Mouse (Mus musculus) limb, embryonic 13.5 days (tissue): ENCODE measurements at regions not wholly inside any gene's neighbourhood (a gene's known extent, or its start where the extent isn't known, plus 50 kb on each side); places are given as distances from the start of the nearest gene placed in this dataset.

Experiments used
- ATAC-seq: fragments of 200-750 bp; cut with Nextera tagmentation; 2 replicates; pipeline ENCODE4 v1.8.0; 2017; ENCODE audit warnings: low read depth, moderate number of reproducible peaks, moderate TSS enrichment; ENCODE audit not compliant: low FRiP score
- H3K27ac ChIP-seq: fragments of 300-500 bp; sonication (generic); 2 replicates; pipeline ENCODE4 v1.5.1; 2015; ENCODE audit warnings: inconsistent platforms, mild to moderate bottlenecking, moderate library complexity
- H3K27me3 ChIP-seq: fragments of 300-500 bp; sonication (generic); 2 replicates; pipeline ENCODE4 v1.6.1; 2015; ENCODE audit warnings: mild to moderate bottlenecking, inconsistent platforms
- H3K36me3 ChIP-seq: fragments of 300-500 bp; sonication (generic); 2 replicates; pipeline ENCODE4 v1.6.1; 2015; ENCODE audit warnings: inconsistent platforms, mild to moderate bottlenecking, moderate library complexity
- H3K4me1 ChIP-seq: fragments of 300-500 bp; sonication (generic); 2 replicates; pipeline ENCODE4 v1.6.1; 2015; ENCODE audit warnings: inconsistent platforms
- H3K4me2 ChIP-seq: fragments of 300-500 bp; sonication (generic); replicated peaks from 2 replicates; pipeline ENCODE4 v1.6.1; 2015; ENCODE audit warnings: inconsistent platforms, mild to moderate bottlenecking, moderate library complexity
- H3K4me3 ChIP-seq: fragments of 300-500 bp; sonication (generic); 2 replicates; pipeline ENCODE4 v1.5.1; 2015; ENCODE audit warnings: moderate library complexity, mild to moderate bottlenecking, inconsistent platforms
- H3K9ac ChIP-seq: fragments of 300-500 bp; sonication (generic); 2 replicates; pipeline ENCODE4 v1.6.1; 2015; ENCODE audit warnings: mild to moderate bottlenecking, inconsistent platforms
- H3K9me3 ChIP-seq: fragments of 300-500 bp; sonication (generic); 2 replicates; pipeline ENCODE4 v1.6.1; 2016; ENCODE audit warnings: inconsistent platforms
- WGBS: fragments of 180-500 bp; shearing (Covaris S2); methylation state at CpG from one replicate; pipeline ENCODE4 v1.1.7; 2015; 5-methylcytosine and 5-hydroxymethylcytosine counted together

GRCm38 (mm10) chr15:7663888-7664287, 146.8 kb upstream of the Gdnf start:
- H3K4me2 ChIP-seq: no peak overlapping the region
- no peaks in the 10 kb centered on the region for H3K27me3 ChIP-seq
- H3K9me3 ChIP-seq: no peaks in the 10 kb centered on the region
- no peak overlapping the region for H3K4me3 ChIP-seq
- H3K9ac ChIP-seq: no peak overlapping the region
- ATAC-seq: no peak
- H3K4me1 ChIP-seq: 0 out of 2 replicates have a peak, but pooled peaks cover 4% of the 10 kb centered on the region
- 62% methylated on average over 2 of the region's 2 CpGs for WGBS
- H3K36me3 ChIP-seq: no peaks in the 10 kb centered on the region
- H3K27ac ChIP-seq: no peak overlapping the region

DNA sequence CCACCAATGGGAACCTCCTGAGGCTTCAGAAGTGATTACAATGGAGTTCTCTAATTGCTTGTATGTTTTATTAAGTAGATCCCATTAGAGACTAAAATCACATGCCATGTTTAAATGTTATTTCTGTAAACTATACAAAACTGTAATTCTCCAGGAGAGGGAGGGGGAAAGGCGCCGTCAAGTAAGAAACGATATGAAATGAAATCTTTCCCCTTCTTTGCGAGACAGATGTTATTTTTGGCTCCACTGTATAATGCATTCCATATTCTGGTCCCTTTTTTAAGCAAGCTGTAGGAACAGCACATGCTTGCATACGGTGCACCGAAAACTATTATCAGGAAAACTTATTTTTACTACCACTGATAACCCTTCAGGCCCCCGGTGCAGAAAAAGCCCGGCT, 141.0 kb upstream of the Gdnf start:
- Histone ChIP-seq H3K27me3 (no peaks in the 10 kb centered on the region), H3K4me2 (no peak overlapping the region; the same call in 1 of the 2 replicates), H3K27ac (no peak overlapping the region), H3K36me3 (no peaks in the 10 kb centered on the region), H3K9ac (no peak overlapping the region), H3K4me3 (no peak overlapping the region), H3K4me1 (peaks cover 8% of the 10 kb centered on the region), H3K9me3 (no peaks in the 10 kb centered on the region)
- 45% methylated on average over 8 of the region's 8 CpGs for WGBS
- no peak for ATAC-seq

GRCm38 (mm10) chr15:7676970-7677369, 133.7 kb upstream of the Gdnf start:
- H3K27ac ChIP-seq: no peak overlapping the region
- no peaks in the 10 kb centered on the region for H3K9me3 ChIP-seq
- no peaks in the 10 kb centered on the region for H3K4me1 ChIP-seq
- no peak overlapping the region for H3K4me2 ChIP-seq
- WGBS: 65% methylated on average over 1 of the region's 1 CpGs
- no peaks in the 10 kb centered on the region for H3K36me3 ChIP-seq
- ATAC-seq: no peak
- no peaks in the 10 kb centered on the region for H3K27me3 ChIP-seq
- H3K9ac ChIP-seq: no peak overlapping the region
- H3K4me3 ChIP-seq: no peak overlapping the region

- ATAC-seq: no peak
- no peaks in the 10 kb centered on the region for H3K36me3 ChIP-seq
- no peak overlapping the region for H3K4me2 ChIP-seq
- H3K27ac ChIP-seq: no peak overlapping the region
- H3K27me3 ChIP-seq: no peaks in the 10 kb centered on the region
- H3K9ac ChIP-seq: no peak overlapping the region
- 92% methylated on average over 8 of the region's 8 CpGs for WGBS
- no peaks in the 10 kb centered on the region for H3K4me1 ChIP-seq
- H3K9me3 ChIP-seq: no peaks in the 10 kb centered on the region
- no peak overlapping the region for H3K4me3 ChIP-seq
Measured at GRCm38 (mm10) chr15:7678711-7679110, 131.9 kb upstream of the Gdnf start.

GRCm38 (mm10) chr15:7681011-7681410, 129.6 kb upstream of the Gdnf start:
- Histone ChIP-seq H3K4me2 (no peak overlapping the region), H3K36me3 (no peaks in the 10 kb centered on the region), H3K9ac (no peak overlapping the region), H3K4me1 (no peaks in the 10 kb centered on the region), H3K4me3 (no peak overlapping the region), H3K27ac (no peak overlapping the region), H3K9me3 (no peaks in the 10 kb centered on the region), H3K27me3 (no peaks in the 10 kb centered on the region)
- no peak for ATAC-seq
- 73% methylated on average over 4 of the region's 4 CpGs for WGBS

GRCm38 (mm10) chr15:7683235-7683974, 127.2 kb upstream of the Gdnf start:
- H3K4me2 ChIP-seq: no peak overlapping the region
- no peaks in the 10 kb centered on the region for H3K36me3 ChIP-seq
- no peaks in the 10 kb centered on the region for H3K4me1 ChIP-seq
- H3K9me3 ChIP-seq: no peaks in the 10 kb centered on the region
- no peak overlapping the region for H3K9ac ChIP-seq
- 35% methylated on average over 8 of the region's 8 CpGs for WGBS
- H3K27me3 ChIP-seq: no peaks in the 10 kb centered on the region
- H3K27ac ChIP-seq: no peak overlapping the region
- no peak overlapping the region for H3K4me3 ChIP-seq
- no peak for ATAC-seq

DNA sequence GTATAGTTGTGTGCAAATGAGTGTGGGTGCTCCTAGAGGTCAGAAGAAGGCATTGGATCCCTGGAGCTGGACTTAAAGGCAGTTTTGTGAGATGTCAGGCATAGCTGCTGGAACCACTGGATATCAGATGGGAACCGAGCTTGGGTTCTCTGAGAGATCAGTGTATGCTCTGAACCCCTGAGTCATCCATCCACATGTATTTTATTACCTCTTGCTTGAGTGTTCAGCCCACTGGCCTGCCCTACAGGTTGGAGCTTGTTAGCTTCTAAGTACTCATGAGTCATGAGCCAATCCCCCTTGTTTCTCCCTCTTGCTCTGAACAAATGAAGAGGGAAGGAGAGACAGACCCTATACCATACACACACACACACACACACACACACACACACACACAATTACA, 119.4 kb upstream of the Gdnf start:
- ATAC-seq: no peak
- Histone ChIP-seq H3K9me3 (no peaks in the 10 kb centered on the region), H3K4me3 (no peak overlapping the region), H3K9ac (no peak overlapping the region), H3K4me2 (no peak overlapping the region), H3K27me3 (no peaks in the 10 kb centered on the region), H3K4me1 (no peaks in the 10 kb centered on the region), H3K27ac (no peak overlapping the region), H3K36me3 (no peaks in the 10 kb centered on the region)
- WGBS: 69% methylated on average over 1 of the region's 1 CpGs

DNA sequence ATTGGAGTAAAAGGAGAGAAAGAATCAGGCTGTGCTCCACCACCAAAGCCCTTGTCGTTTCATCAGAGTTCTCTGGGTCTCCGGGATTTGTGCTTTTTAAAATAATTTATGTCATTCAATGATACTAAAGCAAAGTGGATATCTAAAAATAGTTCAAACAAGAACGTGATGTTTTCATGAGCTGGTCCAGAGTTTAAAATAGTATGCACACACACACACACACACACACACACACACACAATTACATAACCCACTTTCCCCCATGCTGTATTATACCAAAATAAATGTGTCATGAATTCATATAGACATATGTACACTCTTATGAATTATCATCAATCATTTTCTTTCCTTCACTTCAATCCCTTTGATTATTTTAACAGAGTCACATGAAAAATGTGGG, 118.5 kb upstream of the Gdnf start:
- 66% methylated on average over 3 of the region's 3 CpGs for WGBS
- H3K4me2 ChIP-seq: no peak overlapping the region
- H3K9me3 ChIP-seq: no peaks in the 10 kb centered on the region
- no peak overlapping the region for H3K4me3 ChIP-seq
- no peak for ATAC-seq
- no peaks in the 10 kb centered on the region for H3K36me3 ChIP-seq
- H3K4me1 ChIP-seq: no peaks in the 10 kb centered on the region
- no peaks in the 10 kb centered on the region for H3K27me3 ChIP-seq
- no peak overlapping the region for H3K9ac ChIP-seq
- no peak overlapping the region for H3K27ac ChIP-seq

GRCm38 (mm10) chr15:7694037-7694436, 116.6 kb upstream of the Gdnf start:
- no peak for ATAC-seq

DNA sequence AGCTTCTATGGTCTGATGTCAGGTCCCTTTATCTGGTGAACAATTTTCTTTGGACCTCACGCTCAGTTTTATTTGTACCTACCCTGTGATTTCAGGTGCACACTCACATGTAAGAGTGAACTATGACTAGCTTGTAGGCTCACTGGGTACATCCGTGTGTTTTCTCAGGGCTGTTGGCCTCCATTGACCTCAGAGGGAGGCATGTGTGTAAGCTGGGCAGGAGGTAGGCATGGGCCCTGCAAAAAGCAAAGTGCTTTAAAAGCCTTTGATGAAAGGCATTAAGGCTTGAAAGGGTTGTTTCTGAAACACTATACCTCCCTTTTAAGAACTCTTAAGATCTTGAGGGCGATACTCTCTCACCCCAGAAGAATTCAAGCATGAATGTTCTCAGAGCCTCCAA, 112.9 kb upstream of the Gdnf start:
- no peaks in the 10 kb centered on the region for H3K36me3 ChIP-seq
- WGBS: 34% methylated on average over 3 of the region's 3 CpGs
- no peaks in the 10 kb centered on the region for H3K9me3 ChIP-seq
- H3K4me2 ChIP-seq: no peak overlapping the region
- H3K27me3 ChIP-seq: no peaks in the 10 kb centered on the region
- H3K4me1 ChIP-seq: peaks cover 6% of the 10 kb centered on the region; the same call in 1 of the 2 replicates
- no peak for ATAC-seq
- no peak overlapping the region for H3K27ac ChIP-seq
- H3K9ac ChIP-seq: no peak overlapping the region
- H3K4me3 ChIP-seq: no peak overlapping the region

More at GRCm38 (mm10) chr15:7694037-7694436, 116.6 kb upstream of the Gdnf start:
- Histone ChIP-seq H3K9me3 (no peaks in the 10 kb centered on the region), H3K27ac (no peak overlapping the region), H3K4me2 (no peak overlapping the region), H3K27me3 (no peaks in the 10 kb centered on the region), H3K4me3 (no peak overlapping the region), H3K4me1 (peaks cover 6% of the 10 kb centered on the region; the same call in 1 of the 2 replicates), H3K9ac (no peak overlapping the region), H3K36me3 (no peaks in the 10 kb centered on the region)
- 86% methylated on average over 5 of the region's 5 CpGs for WGBS

GRCm38 (mm10) chr15:7708836-7709235, 101.8 kb upstream of the Gdnf start:
- no peaks in the 10 kb centered on the region for H3K27me3 ChIP-seq
- no peak overlapping the region for H3K4me2 ChIP-seq
- no peaks in the 10 kb centered on the region; the same call in 1 of the 2 replicates for H3K4me1 ChIP-seq
- 87% methylated on average over 5 of the region's 5 CpGs for WGBS
- no peak overlapping the region for H3K9ac ChIP-seq
- no peaks in the 10 kb centered on the region for H3K9me3 ChIP-seq
- H3K36me3 ChIP-seq: no peaks in the 10 kb centered on the region
- no peak overlapping the region for H3K27ac ChIP-seq
- no peak for ATAC-seq
- no peak overlapping the region for H3K4me3 ChIP-seq

DNA sequence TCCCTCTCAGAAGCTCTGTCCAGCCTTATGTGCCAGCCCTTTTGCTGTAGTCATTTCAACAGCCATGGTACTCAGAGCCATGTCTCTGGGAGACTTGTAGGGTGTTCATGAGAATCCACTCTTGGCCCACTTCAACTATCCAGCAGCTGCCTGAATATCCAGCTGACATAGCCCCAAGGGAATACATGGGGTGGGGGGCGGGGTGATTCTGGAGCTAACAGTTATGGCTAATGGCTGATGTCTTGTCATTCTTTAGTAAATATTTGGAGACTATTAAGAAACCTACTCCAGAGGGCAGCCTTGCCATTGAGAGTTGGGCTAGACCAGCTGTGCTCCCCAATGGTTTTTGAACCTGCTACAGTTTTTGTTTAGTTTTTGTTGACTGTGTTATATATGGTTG, 96.0 kb upstream of the Gdnf start:
- Histone ChIP-seq H3K4me2 (no peak overlapping the region), H3K9ac (no peak overlapping the region), H3K27me3 (peaks cover 3% of the 10 kb centered on the region; the same call in 1 of the 2 replicates), H3K4me3 (no peak overlapping the region), H3K9me3 (no peaks in the 10 kb centered on the region), H3K4me1 (no peaks in the 10 kb centered on the region), H3K36me3 (no peaks in the 10 kb centered on the region), H3K27ac (no peak overlapping the region)
- ATAC-seq: no peak
- WGBS: 73% methylated on average over 1 of the region's 1 CpGs

DNA sequence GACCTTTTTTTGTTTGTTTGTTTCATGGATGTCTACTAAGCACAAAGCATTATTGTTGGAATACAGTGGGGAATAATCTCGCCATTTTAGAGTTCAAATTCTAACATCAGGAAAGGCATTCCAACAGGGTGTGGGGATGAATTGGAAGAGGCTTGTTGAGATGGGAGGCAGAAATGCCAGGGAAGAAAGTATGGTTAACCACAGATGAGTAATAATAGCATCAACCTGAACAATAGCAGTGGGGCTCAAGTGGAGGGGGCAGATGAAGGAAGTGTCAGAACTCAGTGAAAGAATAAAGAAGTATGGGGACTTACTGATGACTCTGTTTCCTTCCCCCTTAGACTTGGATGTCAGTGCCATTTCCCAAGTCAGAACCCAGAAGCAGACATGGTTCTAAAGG, 94.5 kb upstream of the Gdnf start:
- no peaks in the 10 kb centered on the region for H3K36me3 ChIP-seq
- H3K4me2 ChIP-seq: no peak overlapping the region
- no peak overlapping the region for H3K4me3 ChIP-seq
- no peaks in the 10 kb centered on the region for H3K4me1 ChIP-seq
- no peak overlapping the region for H3K27ac ChIP-seq
- H3K27me3 ChIP-seq: peaks cover 3% of the 10 kb centered on the region; the same call in 1 of the 2 replicates
- H3K9me3 ChIP-seq: no peaks in the 10 kb centered on the region
- no peak for ATAC-seq
- WGBS: 86% methylated on average over 1 of the region's 1 CpGs
- no peak overlapping the region for H3K9ac ChIP-seq
